Mouse (Mus musculus): ENCODE measurements around the gene Smco1. TPM values are rescaled to one million over a fixed set of nuclear protein-coding genes. Genes with fewer than 3 reads are reported as not detected.
"Not testable (repeated sequence)": the region's sequence is repeated elsewhere in the genome, so short reads cannot be mapped to it uniquely, and the experiment has no call there.

Smco1 gene
- total and polyA plus RNA-seq, 3 experiments = not detected

GRCm38 (mm10) chr16:32232050-32232449 is 39.2 kb upstream of the Smco1 start:
- H3K4me3 ChIP-seq (replicated peaks in 1 of 3; ENCODE audit: low read depth in 2 of 3, low read length in 2 of 3, poor library complexity in 1 of 3); H3K9me3 ChIP-seq (replicated peaks; ENCODE audit: low read length); H3K4me1 ChIP-seq (ENCODE audit: control insufficient read depth in 1 of 2, insufficient read depth in 2 of 2); H3K9ac ChIP-seq (ENCODE audit: insufficient read depth, low read depth); H3K79me2 ChIP-seq (replicated peaks; ENCODE audit: control insufficient read depth, extremely low read depth, insufficient read depth, poor library complexity, severe bottlenecking); in situ Hi-C loops (cut with MboI; ENCODE audit: low pct_ligation_motif_present, low pct_unique_long_range_greater_than_20kb, low sequenced_read_pairs); H3K4me2 ChIP-seq (ENCODE audit: insufficient read depth, low read depth, poor library complexity, severe bottlenecking); DNase-seq (ENCODE audit: extremely low read depth); H3K27ac ChIP-seq (ENCODE audit: insufficient read depth, low read depth); dilution Hi-C loops (cut with MboI; ENCODE audit: extremely low pct_ligation_motif_present, extremely low pct_unique_long_range_greater_than_20kb, low sequenced_read_pairs); H3K27me3 ChIP-seq (replicated peaks): not testable (repeated sequence)
- H3K36me3 ChIP-seq (replicated peaks in 1 of 2; ENCODE audit: control insufficient read depth in 1 of 2, insufficient read depth in 1 of 2, low read length in 1 of 2) = peaks cover 20 to 53% of the 10 kb centered on the region in 2 experiments

GRCm38 (mm10) chr16:32237930-32238680 is 33.2 kb upstream of the Smco1 start:
- TF ChIP-seq ZMIZ1 (IDR thresholded peaks at IDR 0.05; ENCODE audit: low read depth, low read length) (no peak), POLR2AphosphoS2 (IDR thresholded peaks at IDR 0.05; ENCODE audit: low read depth, low read length) (no peak), ZNF384 (IDR thresholded peaks at IDR 0.05; ENCODE audit: low read depth, low read length) (no peak), MAZ (IDR thresholded peaks at IDR 0.05; ENCODE audit: low read depth, low read length) (no peak), CTCF (conservative IDR thresholded peaks at IDR 0.05 in 1 of 2, IDR thresholded peaks at IDR 0.05 in 1 of 2; ENCODE audit: low read depth in 2 of 2, low read length in 2 of 2) (no peak), NELFE (IDR thresholded peaks at IDR 0.05; ENCODE audit: low read depth, low read length) (no peak), E2F4 (IDR thresholded peaks at IDR 0.05; ENCODE audit: insufficient replicate concordance, low read depth, low read length) (no peak), ETS1 (conservative IDR thresholded peaks at IDR 0.05; ENCODE audit: low read depth, low read length) (no peak), IRF4 (IDR thresholded peaks at IDR 0.05; ENCODE audit: low read depth, low read length) (no peak), CHD1 (IDR thresholded peaks at IDR 0.05; ENCODE audit: low read depth, low read length) (no peak), POLR2A (IDR thresholded peaks at IDR 0.05; ENCODE audit: low read depth, low read length) (no peak), USF2 (conservative IDR thresholded peaks at IDR 0.05; ENCODE audit: low read depth, low read length) (no peak), CHD2 (IDR thresholded peaks at IDR 0.05; ENCODE audit: low read length) (no peak), SMC3 (IDR thresholded peaks at IDR 0.05; ENCODE audit: low read depth, low read length) (no peak), RCOR1 (conservative IDR thresholded peaks at IDR 0.05; ENCODE audit: low read depth, low read length) (no peak), ELF1 (IDR thresholded peaks at IDR 0.05; ENCODE audit: low read depth, low read length) (no peak), PAX5 (IDR thresholded peaks at IDR 0.05; ENCODE audit: low read length) (no peak), RAD21 (IDR thresholded peaks at IDR 0.05; ENCODE audit: low read depth, low read length) (no peak)
- no peaks in the 10 kb centered on the region for H3K27me3 ChIP-seq (replicated peaks)
- H3K9me3 ChIP-seq (replicated peaks; ENCODE audit: low read length) = no peaks in the 10 kb centered on the region
- H3K4me1 ChIP-seq (ENCODE audit: control insufficient read depth in 1 of 2, insufficient read depth in 2 of 2) = peaks cover 0 to 6% of the 10 kb centered on the region in 2 experiments; a peak in 1 of 4 replicates
- H3K9ac ChIP-seq (ENCODE audit: insufficient read depth, low read depth) = no peak overlapping the region
- peaks cover 31% of the 10 kb centered on the region for H3K79me2 ChIP-seq (replicated peaks; ENCODE audit: control insufficient read depth, extremely low read depth, insufficient read depth, poor library complexity, severe bottlenecking)
- dilution Hi-C loops (cut with MboI; ENCODE audit: extremely low pct_ligation_motif_present, extremely low pct_unique_long_range_greater_than_20kb, low sequenced_read_pairs) = no loop called here
- no peak overlapping the region for H3K4me2 ChIP-seq (ENCODE audit: insufficient read depth, low read depth, poor library complexity, severe bottlenecking)
- H3K27ac ChIP-seq (ENCODE audit: insufficient read depth, low read depth) = no peak overlapping the region
- DNase-seq (ENCODE audit: extremely low read depth) = no peak
- in situ Hi-C loops (cut with MboI; ENCODE audit: low pct_ligation_motif_present, low pct_unique_long_range_greater_than_20kb, low sequenced_read_pairs) = no loop called here
- no peak overlapping the region for H3K4me3 ChIP-seq (replicated peaks in 1 of 3; ENCODE audit: low read depth in 2 of 3, low read length in 2 of 3, poor library complexity in 1 of 3)
- H3K36me3 ChIP-seq (replicated peaks in 1 of 2; ENCODE audit: control insufficient read depth in 1 of 2, insufficient read depth in 1 of 2, low read length in 1 of 2) = peaks cover 23 to 64% of the 10 kb centered on the region in 2 experiments
